Mouse (Mus musculus): ENCODE measurements around the gene Kcnj3. TPM values are rescaled to one million over a fixed set of nuclear protein-coding genes. Genes with fewer than 3 reads are reported as not detected.

Kcnj3 gene
- total and polyA plus RNA-seq, 2 experiments from 2014 or later: 8.8 to 19.7 TPM

DNA sequence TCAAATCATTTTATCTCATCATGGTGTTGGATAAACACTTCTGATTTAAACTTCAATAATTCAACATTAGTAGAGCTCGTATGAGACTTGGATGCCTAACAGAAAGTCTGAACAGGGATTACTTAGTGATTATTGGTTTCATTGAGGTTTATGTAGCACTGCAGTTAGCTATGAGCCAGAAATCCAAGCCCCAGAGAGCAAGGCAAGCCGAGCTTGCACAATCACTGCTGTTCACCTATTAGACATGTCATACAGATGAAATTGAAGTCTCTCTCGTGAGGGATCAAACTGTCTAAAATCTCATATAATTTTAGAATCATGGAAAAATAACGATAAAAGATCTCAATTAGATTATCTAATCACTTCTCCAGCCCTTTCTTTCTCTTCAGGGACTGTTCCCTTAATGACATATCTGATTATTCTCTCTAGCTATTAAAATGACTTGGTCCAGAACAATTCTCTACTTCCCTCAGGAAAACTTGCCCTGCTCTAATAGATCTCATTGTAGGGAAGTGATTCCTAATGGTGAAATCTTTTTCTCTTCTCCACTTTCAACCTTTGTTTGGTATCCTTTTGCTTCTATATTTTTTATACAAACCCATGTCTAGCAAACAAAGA lies 122.7 kb downstream of the Kcnj3 start:
- WGBS: 73% methylated on average over 4 of the region's 4 CpGs
- no peak overlapping the region for H3K9ac ChIP-seq (replicated peaks; ENCODE audit: low read depth, low read length)
- no peak for ATAC-seq (ENCODE audit: insufficient read depth, low read depth)

DNA sequence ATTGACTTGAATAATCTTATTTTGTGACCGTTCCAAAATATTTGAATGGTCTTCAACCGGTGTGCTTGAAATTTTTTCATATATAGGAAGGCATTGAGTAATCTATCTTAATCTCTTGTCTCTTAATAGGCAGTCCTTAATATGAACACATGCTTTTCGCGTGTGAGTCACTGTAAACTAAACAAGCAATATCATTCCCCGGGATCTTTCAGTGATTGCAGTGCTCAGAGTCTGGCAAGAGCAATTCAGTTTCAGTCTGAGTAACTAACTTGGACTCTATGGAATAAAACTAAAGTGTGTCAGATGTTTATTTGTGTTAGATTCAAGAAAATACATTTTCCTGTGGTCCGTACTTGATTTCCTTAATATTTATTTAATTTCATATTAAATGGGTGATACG lies 133.5 kb downstream of the Kcnj3 start:
- no peak overlapping the region for H3K4me3 ChIP-seq (ENCODE audit: low read depth, low read length)
- 80% methylated on average over 7 of the region's 7 CpGs for WGBS
- no peaks in the 10 kb centered on the region for H3K4me1 ChIP-seq (ENCODE audit: control insufficient read depth, insufficient read depth)
- no peak for DNase-seq (ENCODE audit: low spot score)
- H3K4me2 ChIP-seq (ENCODE audit: low read depth, low read length): no peak overlapping the region
- TF ChIP-seq CTCF (IDR thresholded peaks at IDR 0.05; ENCODE audit: low read depth): no peak
- no peak for TF ChIP-seq EP300 (IDR thresholded peaks at IDR 0.05; ENCODE audit: low read depth)
- no peak for ATAC-seq (ENCODE audit: insufficient read depth, low read depth)
- no peaks in the 10 kb centered on the region for H3K36me3 ChIP-seq (replicated peaks; ENCODE audit: control insufficient read depth, insufficient read depth, low read length)
- H3K9me3 ChIP-seq (replicated peaks; ENCODE audit: control insufficient read depth, low read length): no peaks in the 10 kb centered on the region
- no peak overlapping the region for H3K9ac ChIP-seq (replicated peaks; ENCODE audit: low read depth, low read length)
- H3K27ac ChIP-seq (ENCODE audit: low read depth): no peak overlapping the region
- no peaks in the 10 kb centered on the region for H3K27me3 ChIP-seq (ENCODE audit: control insufficient read depth, insufficient read depth, low read length)

More for the DNA sequence above, 122.7 kb downstream of the Kcnj3 start:
- Histone ChIP-seq H3K36me3 (replicated peaks; ENCODE audit: control insufficient read depth, insufficient read depth, low read length) (no peaks in the 10 kb centered on the region), H3K27ac (ENCODE audit: low read depth) (no peak overlapping the region), H3K4me3 (ENCODE audit: low read depth, low read length) (no peak overlapping the region), H3K9me3 (replicated peaks; ENCODE audit: control insufficient read depth, low read length) (no peaks in the 10 kb centered on the region), H3K27me3 (ENCODE audit: control insufficient read depth, insufficient read depth, low read length) (no peaks in the 10 kb centered on the region), H3K4me2 (ENCODE audit: low read depth, low read length) (no peak overlapping the region), H3K4me1 (ENCODE audit: control insufficient read depth, insufficient read depth) (no peaks in the 10 kb centered on the region)
- DNase-seq (ENCODE audit: low spot score): no peak
- no peak for TF ChIP-seq CTCF (IDR thresholded peaks at IDR 0.05; ENCODE audit: low read depth)
- TF ChIP-seq EP300 (IDR thresholded peaks at IDR 0.05; ENCODE audit: low read depth): no peak

DNA sequence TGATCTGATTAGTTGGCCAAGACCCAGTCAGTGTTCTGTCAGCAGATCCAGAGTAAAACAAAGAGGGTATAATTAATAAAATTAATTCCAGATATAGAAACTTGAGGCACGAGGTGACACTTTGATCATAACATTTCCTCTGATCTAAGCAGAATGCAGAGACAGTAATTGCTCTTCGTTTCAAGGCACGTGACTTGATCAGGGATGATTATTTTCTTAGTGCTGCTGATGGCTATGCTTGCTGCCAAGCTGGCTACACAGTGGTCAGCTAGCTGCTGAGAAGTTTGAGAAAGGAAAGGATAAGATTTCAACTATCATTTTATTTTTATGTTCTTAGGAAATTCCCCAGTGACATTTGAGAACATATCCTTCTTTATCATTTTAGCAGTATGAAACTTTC lies 135.7 kb downstream of the Kcnj3 start:
- no peaks in the 10 kb centered on the region for H3K27me3 ChIP-seq (ENCODE audit: control insufficient read depth, insufficient read depth, low read length)
- no peaks in the 10 kb centered on the region for H3K9me3 ChIP-seq (replicated peaks; ENCODE audit: control insufficient read depth, low read length)
- no peak overlapping the region for H3K4me3 ChIP-seq (ENCODE audit: low read depth, low read length)
- no peaks in the 10 kb centered on the region for H3K4me1 ChIP-seq (ENCODE audit: control insufficient read depth, insufficient read depth)
- H3K27ac ChIP-seq (ENCODE audit: low read depth): no peak overlapping the region
- no peaks in the 10 kb centered on the region for H3K36me3 ChIP-seq (replicated peaks; ENCODE audit: control insufficient read depth, insufficient read depth, low read length)
- DNase-seq (ENCODE audit: low spot score) (no peak), ATAC-seq (ENCODE audit: insufficient read depth, low read depth) (no peak)
- H3K9ac ChIP-seq (replicated peaks; ENCODE audit: low read depth, low read length): no peak overlapping the region
- no peak overlapping the region for H3K4me2 ChIP-seq (ENCODE audit: low read depth, low read length)
- 71% methylated on average over 3 of the region's 3 CpGs for WGBS
- no peak for TF ChIP-seq CTCF (IDR thresholded peaks at IDR 0.05; ENCODE audit: low read depth)
- no peak for TF ChIP-seq EP300 (IDR thresholded peaks at IDR 0.05; ENCODE audit: low read depth)

DNA sequence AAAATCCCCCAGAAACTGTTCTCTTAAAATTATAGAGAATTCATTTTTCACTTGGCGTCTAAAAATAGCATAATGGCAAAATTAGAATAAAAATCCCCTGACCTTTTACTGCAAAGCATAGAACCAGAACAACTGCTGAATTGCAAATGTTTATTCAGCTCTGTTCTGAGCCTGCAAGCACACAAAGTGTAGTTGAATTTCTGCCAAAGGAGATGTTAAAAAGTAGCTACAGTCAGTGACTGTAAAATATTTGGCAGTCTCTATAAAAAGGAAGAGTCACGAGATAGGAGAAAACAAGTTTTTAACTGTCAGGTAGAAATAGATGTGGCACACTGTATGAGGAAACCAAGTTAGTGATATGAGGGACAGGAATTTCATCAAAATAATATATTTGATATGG lies 144.5 kb downstream of the Kcnj3 start:
- Histone ChIP-seq H3K4me3 (ENCODE audit: low read depth, low read length) (no peak overlapping the region), H3K4me1 (ENCODE audit: control insufficient read depth, insufficient read depth) (no peaks in the 10 kb centered on the region), H3K27me3 (ENCODE audit: control insufficient read depth, insufficient read depth, low read length) (no peaks in the 10 kb centered on the region), H3K36me3 (replicated peaks; ENCODE audit: control insufficient read depth, insufficient read depth, low read length) (no peaks in the 10 kb centered on the region), H3K4me2 (ENCODE audit: low read depth, low read length) (no peak overlapping the region), H3K9ac (replicated peaks; ENCODE audit: low read depth, low read length) (no peak overlapping the region), H3K27ac (ENCODE audit: low read depth) (no peak overlapping the region), H3K9me3 (replicated peaks; ENCODE audit: control insufficient read depth, low read length) (no peaks in the 10 kb centered on the region)
- no peak for TF ChIP-seq CTCF (IDR thresholded peaks at IDR 0.05; ENCODE audit: low read depth)
- WGBS: 46% methylated on average over 2 of the region's 2 CpGs
- no peak for ATAC-seq (ENCODE audit: insufficient read depth, low read depth)
- no peak for DNase-seq (ENCODE audit: low spot score)

DNA sequence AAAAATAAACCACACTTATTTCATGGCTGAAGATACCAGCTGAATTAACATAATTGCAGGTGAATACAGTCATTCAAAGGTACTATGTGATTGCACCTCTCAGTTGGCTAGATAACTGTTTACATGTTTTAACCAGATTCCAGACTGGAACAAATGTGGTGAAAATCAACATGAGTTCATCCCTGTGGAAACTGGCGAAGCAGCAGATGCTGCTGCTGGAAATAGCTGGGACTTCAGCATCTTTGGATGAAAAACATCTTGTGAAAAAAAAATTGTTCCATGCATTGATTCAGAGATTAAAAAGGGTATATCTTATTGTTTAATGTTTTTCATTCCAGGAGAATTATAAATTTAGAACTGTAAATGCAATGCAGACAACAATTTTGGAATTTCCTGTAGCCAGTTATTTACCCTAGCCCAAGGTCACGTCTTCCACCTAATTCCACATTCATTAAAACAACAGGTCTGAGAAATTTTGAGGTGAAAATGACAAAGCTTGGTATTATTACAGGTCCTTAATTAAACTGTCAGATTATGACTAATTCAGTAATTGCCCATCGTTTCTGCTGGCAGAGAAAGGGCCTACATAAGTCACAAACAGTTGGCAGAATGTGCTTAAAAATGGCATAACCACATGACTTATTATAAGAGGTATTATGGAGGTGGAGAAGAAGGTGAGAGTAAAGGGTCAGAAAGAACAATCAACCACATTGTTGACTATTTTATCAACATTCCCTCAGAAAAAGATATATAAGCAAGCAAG lies 155.6 kb downstream of the Kcnj3 start:
- H3K27me3 ChIP-seq (ENCODE audit: control insufficient read depth, insufficient read depth, low read length): no peaks in the 10 kb centered on the region
- no peaks in the 10 kb centered on the region for H3K36me3 ChIP-seq (replicated peaks; ENCODE audit: control insufficient read depth, insufficient read depth, low read length)
- H3K4me3 ChIP-seq (ENCODE audit: low read depth, low read length): no peak overlapping the region
- H3K27ac ChIP-seq (ENCODE audit: low read depth): no peak overlapping the region
- 70% methylated on average over 3 of the region's 3 CpGs for WGBS
- DNase-seq (ENCODE audit: low spot score) (no peak), ATAC-seq (ENCODE audit: insufficient read depth, low read depth) (no peak)
- H3K4me2 ChIP-seq (ENCODE audit: low read depth, low read length): no peak overlapping the region
- no peaks in the 10 kb centered on the region for H3K4me1 ChIP-seq (ENCODE audit: control insufficient read depth, insufficient read depth)
- no peak overlapping the region for H3K9ac ChIP-seq (replicated peaks; ENCODE audit: low read depth, low read length)
- TF ChIP-seq CTCF (IDR thresholded peaks at IDR 0.05; ENCODE audit: low read depth) (no peak), EP300 (IDR thresholded peaks at IDR 0.05; ENCODE audit: low read depth) (no peak)
- no peaks in the 10 kb centered on the region for H3K9me3 ChIP-seq (replicated peaks; ENCODE audit: control insufficient read depth, low read length)

All from heart, postnatal 0 days (tissue).